Mouse (Mus musculus) lung, postnatal 4 days (tissue): ENCODE measurements around the gene Tigar.

Experiments used
- DNase-seq, 2 experiments: peaks; one replicate each; pipeline ENCODE4 v3.0.0; 2021

Tigar gene

GRCm38 (mm10) chr6:127079867-127080731, 29.3 kb downstream of the Tigar start:
- peak; percentile 58 to 63 for DNase-seq

GRCm38 (mm10) chr6:127072817-127073216, 36.5 kb downstream of the Tigar start, which contains the start of gene Fgf23:
Fgf23 (plus strand) TSS chr6:127072902.
- DNase-seq: peak in 1 of 2 experiments; percentile 6

GRCm38 (mm10) chr6:127064815-127065214, 44.5 kb downstream of the Tigar start:
- DNase-seq: no peak

GRCm38 (mm10) chr6:127063915-127064314, 45.4 kb downstream of the Tigar start:
- no peak for DNase-seq

- DNase-seq: no peak
Observed at GRCm38 (mm10) chr6:127059975-127060374, 49.4 kb downstream of the Tigar start.

GRCm38 (mm10) chr6:127056990-127057588, 52.3 kb downstream of the Tigar start:
- no peak for DNase-seq

GRCm38 (mm10) chr6:127050847-127051246, 58.5 kb downstream of the Tigar start:
- DNase-seq: no peak

- peak; percentile 28 to 68 for DNase-seq
Observed at GRCm38 (mm10) chr6:127044909-127045308, 64.4 kb downstream of the Tigar start.
